Mouse (Mus musculus): ENCODE data around the gene D6Wsu163e.

The D6Wsu163e gene

GRCm38 (mm10) chr6:126939487-126940171, at the start of gene D6Wsu163e, which contains the start of gene Rad51ap1:
D6Wsu163e (plus strand) TSS chr6:126939962.
Rad51ap1 (minus strand) TSS chr6:126939587.
- peak; percentile 86 for DNase-seq (ENCODE audit: extremely low read depth, low read depth)

GRCm38 (mm10) chr6:126907378-126907777, 32.4 kb upstream of the D6Wsu163e start:
- DNase-seq (ENCODE audit: extremely low read depth, low read depth) = no peak

GRCm38 (mm10) chr6:126907876-126908275, 31.9 kb upstream of the D6Wsu163e start:
- DNase-seq (ENCODE audit: extremely low read depth, low read depth) = no peak

- DNase-seq (ENCODE audit: extremely low read depth, low read depth) = no peak
These were observed 29.0 kb upstream of the D6Wsu163e start for GRCm38 (mm10) chr6:126910727-126911126.

DNA sequence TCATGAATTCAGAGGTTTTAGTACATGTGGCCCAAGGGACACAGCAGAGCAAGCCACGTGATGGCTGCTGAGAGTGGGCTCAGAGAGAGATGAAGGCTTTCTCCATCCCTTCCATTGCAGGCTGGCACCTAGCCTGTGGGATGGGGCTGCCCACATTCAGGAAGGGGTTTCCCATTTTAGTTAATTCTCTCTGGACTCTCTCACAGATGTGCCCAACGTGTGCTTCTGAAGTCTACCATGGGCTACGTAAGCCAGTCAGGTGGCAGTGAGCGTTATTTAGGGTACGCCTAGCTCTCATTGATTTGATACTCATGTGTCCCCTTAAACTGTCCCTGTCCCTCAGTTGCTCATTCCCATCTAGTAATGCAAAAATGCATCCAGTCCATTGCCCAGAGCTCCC, 24.8 kb upstream of the D6Wsu163e start:
- DNase-seq (ENCODE audit: extremely low read depth, low read depth) = no peak

DNA sequence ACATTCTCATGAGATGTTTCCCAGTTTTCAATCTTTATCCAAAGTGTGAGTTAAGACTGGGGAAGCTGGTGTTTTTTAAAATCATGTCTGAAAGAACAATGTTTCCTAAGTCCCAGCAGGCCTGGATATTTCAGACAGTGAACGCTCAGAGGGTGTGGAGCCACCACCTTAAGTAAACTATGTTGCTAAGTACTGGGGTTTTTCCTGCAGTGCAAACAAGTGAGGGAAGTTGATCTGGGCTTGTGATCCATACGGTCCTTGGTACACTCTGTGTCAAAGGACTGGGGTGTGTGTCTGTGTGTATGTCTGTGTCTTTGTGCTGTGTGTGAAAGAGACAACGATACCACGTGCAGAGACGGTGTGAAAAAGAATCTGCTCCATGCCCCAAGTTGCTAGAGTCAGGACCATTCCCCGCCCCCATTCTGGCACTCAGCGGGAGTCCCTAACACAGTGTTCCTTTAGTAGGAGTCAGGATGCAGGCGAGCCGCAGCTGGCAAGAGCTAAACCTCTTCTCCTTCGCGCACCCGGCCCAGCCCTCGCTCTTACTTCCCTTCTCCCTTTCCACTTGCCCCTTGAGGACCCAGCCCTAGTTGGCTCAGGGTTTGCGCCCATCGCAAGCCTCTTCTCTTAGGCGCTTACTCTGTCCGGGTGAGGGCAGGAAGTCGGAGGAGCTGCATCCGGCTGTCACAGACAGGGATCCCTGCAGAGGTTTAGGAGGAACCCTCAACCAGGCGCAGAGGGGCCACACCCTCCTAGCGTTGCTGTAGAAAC, 18.5 kb upstream of the D6Wsu163e start, which contains the start of gene Dyrk4:
Gene Dyrk4 (minus strand): TSS at position 729 of the 771 bp plus-strand sequence.
- DNase-seq (ENCODE audit: extremely low read depth, low read depth) = no peak

GRCm38 (mm10) chr6:126932896-126933295, 6.9 kb upstream of the D6Wsu163e start:
- DNase-seq (ENCODE audit: extremely low read depth, low read depth) = no peak

DNA sequence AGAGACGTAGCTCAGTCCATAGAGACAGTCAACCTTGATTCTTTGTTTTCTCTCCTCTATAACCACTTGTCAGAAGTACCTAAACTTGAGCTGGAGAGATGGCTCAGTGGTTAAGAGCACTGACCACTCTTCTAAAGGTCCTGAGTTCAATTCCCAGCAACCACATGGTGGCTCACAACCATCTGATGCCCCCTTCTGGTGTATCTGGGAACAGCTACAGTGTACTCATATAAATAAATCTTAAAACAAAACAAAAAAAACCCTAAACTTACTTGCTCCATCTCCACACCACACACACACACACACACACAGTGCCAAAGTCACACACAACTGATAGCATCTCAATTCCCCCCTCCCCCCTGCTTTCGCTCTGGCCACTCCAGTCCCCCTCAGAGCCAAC, 1.7 kb upstream of the D6Wsu163e start:
- no peak for DNase-seq (ENCODE audit: extremely low read depth, low read depth)

GRCm38 (mm10) chr6:126938853-126939486, 792 bp upstream of the D6Wsu163e start:
- DNase-seq (ENCODE audit: extremely low read depth, low read depth) = peak; percentile 33

GRCm38 (mm10) chr6:126940451-126940850, 689 bp downstream of the D6Wsu163e start:
- DNase-seq (ENCODE audit: extremely low read depth, low read depth) = peak; percentile 89

- DNase-seq (ENCODE audit: extremely low read depth, low read depth) = no peak
These were observed 8.6 kb downstream of the D6Wsu163e start for GRCm38 (mm10) chr6:126948336-126948735.

- DNase-seq (ENCODE audit: extremely low read depth, low read depth) = peak; percentile 33
These were observed 16.0 kb downstream of the D6Wsu163e start for GRCm38 (mm10) chr6:126955734-126956133.

- DNase-seq (ENCODE audit: extremely low read depth, low read depth) = no peak
These were observed 21.7 kb downstream of the D6Wsu163e start for GRCm38 (mm10) chr6:126961371-126962018.

GRCm38 (mm10) chr6:126962709-126963108, 22.9 kb downstream of the D6Wsu163e start:
- peak; percentile 28 for DNase-seq (ENCODE audit: extremely low read depth, low read depth)

GRCm38 (mm10) chr6:126963426-126963825, 23.7 kb downstream of the D6Wsu163e start:
- DNase-seq (ENCODE audit: extremely low read depth, low read depth) = no peak

DNA sequence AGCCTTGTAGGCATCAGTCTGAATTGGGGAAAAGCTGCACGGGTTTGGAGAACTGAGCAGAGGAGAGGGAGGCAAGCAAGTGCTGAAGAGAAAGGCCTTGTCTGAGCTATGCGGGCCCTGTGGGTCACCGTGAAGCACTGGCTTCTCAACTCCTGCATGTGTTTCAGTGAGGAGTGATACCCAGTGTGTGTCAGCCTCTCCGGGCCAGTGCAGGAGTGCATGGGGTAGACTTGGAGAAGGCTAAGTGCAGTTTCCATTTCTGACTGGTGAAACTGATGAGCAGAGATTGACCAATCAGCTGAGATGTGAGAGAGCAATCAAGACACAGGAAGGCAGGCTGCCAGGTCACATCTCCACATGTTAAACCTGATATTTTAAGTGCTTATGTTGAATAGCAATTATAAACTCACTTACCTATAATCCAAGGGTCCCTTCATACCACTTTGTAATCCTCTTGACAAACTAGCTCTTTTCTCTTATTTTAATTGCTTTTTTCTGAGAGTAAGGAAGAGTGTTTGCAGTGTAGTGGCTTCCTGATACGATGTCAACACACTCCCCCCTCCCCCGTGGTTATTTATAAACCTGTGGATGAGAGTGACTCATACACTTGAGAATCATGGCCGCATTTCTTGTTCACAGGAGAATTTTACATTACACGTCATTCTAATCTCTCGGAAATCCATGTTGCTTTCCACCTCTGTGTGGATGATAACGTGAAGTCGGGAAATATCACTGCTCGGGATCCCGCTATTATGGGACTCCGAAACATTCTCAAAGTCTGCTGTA, 26.7 kb downstream of the D6Wsu163e start:
- DNase-seq (ENCODE audit: extremely low read depth, low read depth) = no peak

DNA sequence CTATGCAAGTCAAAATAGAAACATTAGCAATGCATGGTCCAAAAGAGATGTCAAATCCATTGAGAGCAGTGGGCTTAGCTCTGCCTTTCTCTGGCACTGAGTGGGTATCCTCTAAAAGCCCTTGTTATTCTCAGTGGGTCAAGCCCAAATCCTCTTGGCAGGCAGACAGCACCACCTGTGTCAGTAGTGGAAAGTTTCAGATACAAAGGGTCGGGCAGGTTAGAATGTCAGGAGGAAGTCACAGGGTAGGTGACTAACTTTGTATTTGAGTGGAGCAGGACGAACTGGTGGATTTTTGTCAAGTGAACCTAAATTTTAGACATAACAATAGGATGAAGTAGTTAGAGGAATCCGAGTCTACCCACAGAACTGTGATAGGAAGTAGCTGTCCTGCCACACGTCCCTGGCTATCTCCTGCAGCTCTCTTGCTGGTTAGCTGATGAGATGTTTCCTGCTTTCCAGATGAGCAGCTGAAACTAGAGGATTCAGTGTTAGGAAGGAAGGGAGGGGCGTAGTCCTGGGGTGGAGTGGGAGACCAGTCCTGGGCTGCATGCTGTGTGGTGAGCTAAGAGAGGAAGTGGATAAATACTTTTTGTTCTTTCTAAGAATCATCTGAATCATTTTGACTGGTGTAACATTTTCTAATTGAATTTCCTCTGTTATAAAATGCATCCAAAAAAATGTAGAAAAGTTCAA, 41.9 kb downstream of the D6Wsu163e start:
- DNase-seq (ENCODE audit: extremely low read depth, low read depth) = peak; percentile 37

DNA sequence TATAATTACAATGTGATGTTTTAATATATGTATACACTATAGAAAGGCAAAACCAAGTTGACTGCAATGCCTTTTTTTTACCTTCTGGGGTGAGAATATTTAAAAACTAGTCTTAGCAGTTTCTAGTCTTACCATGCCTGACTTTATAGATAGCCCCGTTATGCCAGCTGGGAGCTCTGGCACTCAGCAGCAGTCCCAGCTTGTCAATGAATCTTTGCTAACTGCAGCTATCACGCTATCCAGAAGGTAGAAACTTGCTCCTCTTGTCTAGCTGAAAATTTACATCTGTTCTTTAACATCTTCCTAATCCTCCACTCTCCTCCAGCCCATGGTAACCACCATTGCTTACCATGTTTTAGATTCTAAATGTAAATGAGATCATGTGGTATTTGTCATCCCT, 53.9 kb downstream of the D6Wsu163e start:
- no peak for DNase-seq (ENCODE audit: extremely low read depth, low read depth)

DNA sequence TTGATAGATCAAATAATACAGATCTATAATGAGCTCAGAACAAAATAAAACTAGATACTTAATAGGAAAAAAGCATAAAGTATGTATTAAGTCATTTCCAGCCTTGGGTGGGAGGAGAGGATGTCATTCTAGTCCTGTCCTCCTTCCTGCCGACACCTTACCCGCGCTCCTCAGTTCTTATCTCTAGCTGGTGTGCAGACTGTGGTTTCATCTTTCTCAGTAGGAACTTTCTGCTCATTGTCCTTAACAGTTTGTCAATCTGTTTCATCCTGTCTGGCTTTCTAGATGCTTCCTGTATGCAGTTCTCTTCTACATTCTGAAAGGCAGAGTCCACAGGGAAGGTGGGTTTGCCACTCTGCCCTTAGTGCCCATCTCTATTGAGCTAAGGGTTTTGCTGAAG, 55.7 kb downstream of the D6Wsu163e start:
- peak; percentile 28 for DNase-seq (ENCODE audit: extremely low read depth, low read depth)

DNA sequence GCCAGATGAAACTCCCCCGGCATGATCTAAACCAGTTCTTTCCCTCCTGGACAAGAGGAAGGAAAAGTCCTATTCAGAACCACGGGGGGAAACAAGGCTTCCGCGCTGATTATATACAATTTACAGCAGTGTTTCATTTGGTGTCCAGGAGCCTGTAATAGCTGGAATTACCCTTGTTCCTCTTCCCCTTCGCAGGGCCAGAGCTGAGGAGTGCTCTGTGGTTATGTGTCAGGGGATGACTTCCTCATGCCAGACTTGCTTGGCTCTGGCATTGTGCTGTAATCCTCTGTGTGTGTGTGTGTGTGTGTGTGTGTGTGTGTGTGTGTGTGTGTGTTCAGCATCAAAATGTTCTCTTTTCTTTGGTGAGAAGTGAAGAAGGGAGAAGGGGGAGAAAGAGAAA, 56.6 kb downstream of the D6Wsu163e start:
- peak; percentile 50 for DNase-seq (ENCODE audit: extremely low read depth, low read depth)

Data from MEL-GATA-1-ER (cell line).